Mouse (Mus musculus): ENCODE measurements around the gene Ppp1r8.

Gene Ppp1r8

GRCm38 (mm10) chr4:132842970-132843704 lies at the start of gene Ppp1r8:
Gene Ppp1r8 (minus strand): TSS chr4:132843169.
- DNase-seq: peak; percentile 88 to 95

- DNase-seq: no peak
Measured at GRCm38 (mm10) chr4:132884844-132885374, 41.9 kb upstream of the Ppp1r8 start.

GRCm38 (mm10) chr4:132884064-132884843 lies 41.3 kb upstream of the Ppp1r8 start, which contains the start of gene Stx12:
Gene Stx12 (minus strand): TSS chr4:132884509.
- DNase-seq: peak; percentile 85 to 86

- DNase-seq: peak in 1 of 2 experiments; percentile 2
Measured at GRCm38 (mm10) chr4:132883561-132884063, 40.6 kb upstream of the Ppp1r8 start.

- DNase-seq: no peak
Measured at GRCm38 (mm10) chr4:132874363-132875097, 31.6 kb upstream of the Ppp1r8 start.

- no peak for DNase-seq
Measured at GRCm38 (mm10) chr4:132873481-132874362, 30.8 kb upstream of the Ppp1r8 start.

GRCm38 (mm10) chr4:132871116-132871515 lies 28.1 kb upstream of the Ppp1r8 start:
- DNase-seq: no peak

GRCm38 (mm10) chr4:132864856-132865255 lies 21.9 kb upstream of the Ppp1r8 start:
- no peak for DNase-seq

- no peak for DNase-seq
Measured at GRCm38 (mm10) chr4:132863012-132863411, 20.0 kb upstream of the Ppp1r8 start.

GRCm38 (mm10) chr4:132860880-132861279 lies 17.9 kb upstream of the Ppp1r8 start:
- no peak for DNase-seq

- DNase-seq: no peak
Measured at GRCm38 (mm10) chr4:132843705-132844071, 719 bp upstream of the Ppp1r8 start.

- peak; percentile 30 to 50 for DNase-seq
Measured at GRCm38 (mm10) chr4:132842281-132842906, 575 bp downstream of the Ppp1r8 start.

GRCm38 (mm10) chr4:132841493-132841892 lies 1.5 kb downstream of the Ppp1r8 start:
- no peak for DNase-seq

- DNase-seq: peak; percentile 79 to 81
Measured at GRCm38 (mm10) chr4:132823614-132824366, 19.2 kb downstream of the Ppp1r8 start.

GRCm38 (mm10) chr4:132818442-132818841 lies 24.5 kb downstream of the Ppp1r8 start:
- no peak for DNase-seq

- DNase-seq: no peak
Measured at GRCm38 (mm10) chr4:132816855-132817254, 26.1 kb downstream of the Ppp1r8 start.

GRCm38 (mm10) chr4:132816404-132816803 lies 26.6 kb downstream of the Ppp1r8 start:
- DNase-seq: no peak

- DNase-seq: no peak
Measured at GRCm38 (mm10) chr4:132809621-132810020, 33.3 kb downstream of the Ppp1r8 start.

GRCm38 (mm10) chr4:132807771-132808641 lies 35.0 kb downstream of the Ppp1r8 start:
- DNase-seq: no peak
